Mouse (Mus musculus) thymus, adult 2 months (tissue): ENCODE results near the gene Usp5.

ENCODE experiments used
- CTCF ChIP-seq: fragments of 200-500 bp; IDR thresholded peaks from 2 replicates; pipeline ENCODE4 v1.5.1; 2012; ENCODE audit warnings: mild to moderate bottlenecking, control low read depth, low read length, moderate library complexity, borderline replicate concordance; ENCODE audit not compliant: control insufficient read depth, poor library complexity, insufficient read depth; ENCODE audit errors: extremely low read depth
- POLR2A ChIP-seq: fragments of 200-500 bp; IDR thresholded peaks from 2 replicates; pipeline ENCODE4 v1.6.1; 2012; ENCODE audit warnings: mild to moderate bottlenecking, low read length, control low read depth, moderate library complexity; ENCODE audit not compliant: control insufficient read depth, poor library complexity, insufficient read depth; ENCODE audit errors: extremely low read depth

DNA sequence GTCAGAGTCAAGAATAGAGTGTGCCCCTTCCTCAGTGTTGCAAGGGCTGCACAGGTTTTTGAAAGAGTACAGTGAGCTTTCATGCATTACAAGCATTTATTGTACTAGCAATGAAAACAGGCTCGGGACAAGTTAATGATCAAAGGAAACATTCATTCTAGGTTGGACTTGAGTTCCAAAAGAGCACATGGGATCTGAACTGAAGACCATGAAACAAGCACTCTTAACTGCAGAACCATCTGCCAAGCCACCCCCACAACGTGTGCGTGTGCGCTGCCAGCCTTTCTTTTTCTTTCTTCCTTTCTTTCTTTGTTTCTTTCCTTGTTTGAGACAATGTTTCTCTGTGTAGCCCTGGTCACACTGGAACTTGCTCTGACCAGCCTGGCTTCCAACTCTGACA lies 33.5 kb downstream of the Usp5 start:
- TF ChIP-seq CTCF = no peak
- TF ChIP-seq POLR2A = no peak
